Mouse (Mus musculus): ENCODE data around the gene Sorcs2. TPM values are rescaled to one million over a fixed set of nuclear protein-coding genes. Genes with fewer than 3 reads are reported as not detected.

Sorcs2 gene
- polyA plus RNA-seq, 1 experiment from 2014 or later = 3.5 TPM

GRCm38 (mm10) chr5:36101129-36101528 is 296.8 kb downstream of the Sorcs2 start:
- Histone ChIP-seq H3K27ac (ENCODE audit: low read depth, low read length) (no peak overlapping the region), H3K27me3 (replicated peaks; ENCODE audit: control insufficient read depth, insufficient read depth, low read length) (no peaks in the 10 kb centered on the region), H3K4me1 (replicated peaks; ENCODE audit: control insufficient read depth, insufficient read depth, low read length) (no peaks in the 10 kb centered on the region), H3K9me3 (ENCODE audit: control insufficient read depth) (no peaks in the 10 kb centered on the region), H3K4me2 (replicated peaks; ENCODE audit: low read depth) (no peak overlapping the region), H3K36me3 (ENCODE audit: control insufficient read depth, insufficient read depth) (no peaks in the 10 kb centered on the region), H3K9ac (ENCODE audit: low read depth, low read length) (no peak overlapping the region), H3K4me3 (ENCODE audit: low read depth, low read length) (no peak overlapping the region)
- ATAC-seq = no peak
- WGBS = 55% methylated on average over 10 of the region's 10 CpGs
- no peak for TF ChIP-seq CTCF (IDR thresholded peaks at IDR 0.05; ENCODE audit: low read depth)

DNA sequence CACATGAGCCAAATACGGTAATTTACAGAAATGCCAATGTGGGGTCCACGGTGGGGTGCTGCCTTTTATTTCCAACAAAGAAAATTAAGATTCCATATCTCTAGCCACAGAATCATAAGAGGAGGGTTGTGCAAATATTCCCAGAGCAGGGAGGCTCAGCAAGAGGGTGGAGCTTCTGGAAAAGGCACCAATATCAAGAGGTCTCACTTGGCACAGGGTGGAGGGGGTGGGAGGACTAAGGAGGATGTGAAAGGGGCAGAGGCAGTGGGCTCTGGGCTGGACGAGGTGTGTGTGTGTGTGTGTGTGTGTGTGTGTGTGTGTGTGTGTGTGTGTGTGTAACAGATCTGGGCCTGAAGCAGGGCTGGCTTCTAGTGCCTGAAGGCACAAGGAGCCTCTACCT is 297.5 kb downstream of the Sorcs2 start:
- Histone ChIP-seq H3K9ac (ENCODE audit: low read depth, low read length) (no peak overlapping the region), H3K4me1 (replicated peaks; ENCODE audit: control insufficient read depth, insufficient read depth, low read length) (no peaks in the 10 kb centered on the region), H3K27ac (ENCODE audit: low read depth, low read length) (no peak overlapping the region), H3K4me3 (ENCODE audit: low read depth, low read length) (no peak overlapping the region), H3K27me3 (replicated peaks; ENCODE audit: control insufficient read depth, insufficient read depth, low read length) (no peaks in the 10 kb centered on the region), H3K9me3 (ENCODE audit: control insufficient read depth) (no peaks in the 10 kb centered on the region), H3K36me3 (ENCODE audit: control insufficient read depth, insufficient read depth) (no peaks in the 10 kb centered on the region), H3K4me2 (replicated peaks; ENCODE audit: low read depth) (no peak overlapping the region)
- 57% methylated on average over 3 of the region's 3 CpGs for WGBS
- no peak for TF ChIP-seq CTCF (IDR thresholded peaks at IDR 0.05; ENCODE audit: low read depth)
- ATAC-seq = no peak

DNA sequence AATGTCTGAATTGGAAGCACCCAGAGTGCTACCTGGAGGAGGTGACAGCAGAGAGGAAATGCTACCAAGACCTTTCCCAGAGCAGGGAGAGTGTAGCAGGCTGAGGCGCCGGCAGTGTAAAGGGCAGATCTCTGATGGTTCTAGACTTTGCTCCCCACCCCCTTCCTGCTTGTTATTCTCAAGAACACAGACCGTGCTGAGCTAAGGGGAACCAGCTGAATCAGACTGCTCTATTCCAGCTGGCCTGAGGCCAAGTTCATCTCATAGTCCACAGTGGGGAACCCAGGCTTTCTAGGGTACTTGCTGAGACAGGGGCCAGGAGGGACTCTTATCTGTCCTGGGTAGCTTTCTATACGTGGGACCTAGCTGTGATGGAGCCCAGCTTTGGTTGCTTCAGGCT is 298.3 kb downstream of the Sorcs2 start:
- no peak for TF ChIP-seq CTCF (IDR thresholded peaks at IDR 0.05; ENCODE audit: low read depth)
- WGBS = 18% methylated on average over 4 of the region's 4 CpGs
- no peak overlapping the region for H3K27ac ChIP-seq (ENCODE audit: low read depth, low read length)
- ATAC-seq = peak; percentile 65
- H3K9me3 ChIP-seq (ENCODE audit: control insufficient read depth) = no peaks in the 10 kb centered on the region
- H3K4me2 ChIP-seq (replicated peaks; ENCODE audit: low read depth) = no peak overlapping the region
- no peaks in the 10 kb centered on the region for H3K4me1 ChIP-seq (replicated peaks; ENCODE audit: control insufficient read depth, insufficient read depth, low read length)
- H3K27me3 ChIP-seq (replicated peaks; ENCODE audit: control insufficient read depth, insufficient read depth, low read length) = no peaks in the 10 kb centered on the region
- H3K4me3 ChIP-seq (ENCODE audit: low read depth, low read length) = no peak overlapping the region
- no peak overlapping the region for H3K9ac ChIP-seq (ENCODE audit: low read depth, low read length)
- no peaks in the 10 kb centered on the region for H3K36me3 ChIP-seq (ENCODE audit: control insufficient read depth, insufficient read depth)

GRCm38 (mm10) chr5:36096046-36096445 is 301.9 kb downstream of the Sorcs2 start:
- WGBS = 85% methylated on average over 8 of the region's 8 CpGs
- Histone ChIP-seq H3K9ac (ENCODE audit: low read depth, low read length) (no peak overlapping the region), H3K9me3 (ENCODE audit: control insufficient read depth) (no peaks in the 10 kb centered on the region), H3K4me2 (replicated peaks; ENCODE audit: low read depth) (no peak overlapping the region), H3K27me3 (replicated peaks; ENCODE audit: control insufficient read depth, insufficient read depth, low read length) (no peaks in the 10 kb centered on the region), H3K27ac (ENCODE audit: low read depth, low read length) (no peak overlapping the region), H3K4me3 (ENCODE audit: low read depth, low read length) (no peak overlapping the region), H3K36me3 (ENCODE audit: control insufficient read depth, insufficient read depth) (no peaks in the 10 kb centered on the region), H3K4me1 (replicated peaks; ENCODE audit: control insufficient read depth, insufficient read depth, low read length) (no peaks in the 10 kb centered on the region)
- no peak for TF ChIP-seq CTCF (IDR thresholded peaks at IDR 0.05; ENCODE audit: low read depth)
- no peak for ATAC-seq

- 60% methylated on average over 7 of the region's 7 CpGs for WGBS
- H3K9me3 ChIP-seq (ENCODE audit: control insufficient read depth) = no peaks in the 10 kb centered on the region
- TF ChIP-seq CTCF (IDR thresholded peaks at IDR 0.05; ENCODE audit: low read depth) = no peak
- no peak overlapping the region; the same call in 1 of the 2 replicates for H3K27ac ChIP-seq (ENCODE audit: low read depth, low read length)
- H3K9ac ChIP-seq (ENCODE audit: low read depth, low read length) = no peak overlapping the region
- H3K27me3 ChIP-seq (replicated peaks; ENCODE audit: control insufficient read depth, insufficient read depth, low read length) = no peaks in the 10 kb centered on the region
- no peaks in the 10 kb centered on the region for H3K36me3 ChIP-seq (ENCODE audit: control insufficient read depth, insufficient read depth)
- ATAC-seq = no peak
- no peaks in the 10 kb centered on the region for H3K4me1 ChIP-seq (replicated peaks; ENCODE audit: control insufficient read depth, insufficient read depth, low read length)
- no peak overlapping the region for H3K4me3 ChIP-seq (ENCODE audit: low read depth, low read length)
- no peak overlapping the region for H3K4me2 ChIP-seq (replicated peaks; ENCODE audit: low read depth)
Measured at GRCm38 (mm10) chr5:36090036-36090435, 307.9 kb downstream of the Sorcs2 start.

- no peak for TF ChIP-seq CTCF (IDR thresholded peaks at IDR 0.05; ENCODE audit: low read depth)
- no peak overlapping the region for H3K27ac ChIP-seq (ENCODE audit: low read depth, low read length)
- H3K4me1 ChIP-seq (replicated peaks; ENCODE audit: control insufficient read depth, insufficient read depth, low read length) = no peaks in the 10 kb centered on the region
- H3K36me3 ChIP-seq (ENCODE audit: control insufficient read depth, insufficient read depth) = no peaks in the 10 kb centered on the region
- no peak overlapping the region for H3K4me3 ChIP-seq (ENCODE audit: low read depth, low read length)
- H3K9me3 ChIP-seq (ENCODE audit: control insufficient read depth) = no peaks in the 10 kb centered on the region
- no peaks in the 10 kb centered on the region for H3K27me3 ChIP-seq (replicated peaks; ENCODE audit: control insufficient read depth, insufficient read depth, low read length)
- H3K9ac ChIP-seq (ENCODE audit: low read depth, low read length) = no peak overlapping the region
- ATAC-seq = no peak
- WGBS = 74% methylated on average over 2 of the region's 2 CpGs
- no peak overlapping the region for H3K4me2 ChIP-seq (replicated peaks; ENCODE audit: low read depth)
Measured at GRCm38 (mm10) chr5:36089243-36089642, 308.7 kb downstream of the Sorcs2 start.

DNA sequence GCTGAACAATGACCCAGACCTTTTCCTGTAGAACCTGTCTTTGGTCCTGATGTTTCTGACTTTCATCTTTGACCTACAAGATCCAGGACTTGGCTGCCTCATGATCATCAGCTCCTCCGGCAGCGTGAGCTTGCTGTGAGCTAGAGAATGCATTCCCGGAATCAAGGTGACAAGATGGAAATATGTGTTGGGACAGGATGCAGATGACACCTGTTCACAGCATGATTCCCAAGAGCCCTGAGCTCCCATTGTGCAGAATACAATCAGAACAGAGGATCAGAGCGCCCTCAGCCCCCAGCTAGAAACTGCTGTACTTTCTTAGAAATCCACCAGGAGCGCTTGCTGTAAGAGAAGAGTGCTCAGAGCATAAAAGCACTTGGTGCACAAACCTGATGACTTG is 311.0 kb downstream of the Sorcs2 start:
- Histone ChIP-seq H3K36me3 (ENCODE audit: control insufficient read depth, insufficient read depth) (no peaks in the 10 kb centered on the region), H3K4me1 (replicated peaks; ENCODE audit: control insufficient read depth, insufficient read depth, low read length) (no peaks in the 10 kb centered on the region), H3K4me3 (ENCODE audit: low read depth, low read length) (no peak overlapping the region), H3K9ac (ENCODE audit: low read depth, low read length) (no peak overlapping the region), H3K4me2 (replicated peaks; ENCODE audit: low read depth) (no peak overlapping the region), H3K9me3 (ENCODE audit: control insufficient read depth) (no peaks in the 10 kb centered on the region), H3K27ac (ENCODE audit: low read depth, low read length) (no peak overlapping the region), H3K27me3 (replicated peaks; ENCODE audit: control insufficient read depth, insufficient read depth, low read length) (no peaks in the 10 kb centered on the region)
- no peak for TF ChIP-seq CTCF (IDR thresholded peaks at IDR 0.05; ENCODE audit: low read depth)
- WGBS = 93% methylated on average over 5 of the region's 5 CpGs
- no peak for ATAC-seq

Data from intestine, postnatal 0 days (tissue).